Mouse (Mus musculus): ENCODE data around the gene Ptpn5.

DNA sequence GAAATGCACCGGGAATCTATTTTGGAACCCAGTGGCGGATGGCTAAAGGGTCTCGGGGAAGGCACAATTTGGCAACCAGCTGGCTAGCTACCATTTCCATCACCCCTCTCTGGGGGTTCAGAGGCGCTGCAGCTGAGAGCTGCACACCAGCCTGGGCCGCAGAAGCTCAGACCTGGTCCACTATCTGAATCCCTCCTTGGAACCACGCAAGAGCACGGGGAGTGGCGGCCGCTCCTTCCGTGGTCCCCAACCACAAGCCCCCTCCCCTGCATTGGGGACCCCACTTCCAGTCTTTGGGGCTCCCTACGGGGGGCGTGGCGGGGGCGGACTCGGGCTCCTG, 1.7 kb downstream of the Ptpn5 start:
- no peak for TF ChIP-seq POLR2AphosphoS2 (IDR thresholded peaks at IDR 0.05; ENCODE audit: low read length)
- no peak for TF ChIP-seq EP300 (IDR thresholded peaks at IDR 0.05; ENCODE audit: low read depth in 1 of 2, low read length in 2 of 2)
- TF ChIP-seq RAD21 (IDR thresholded peaks at IDR 0.05; ENCODE audit: low read depth, low read length) = no peak
- TF ChIP-seq ZKSCAN1 (IDR thresholded peaks at IDR 0.05; ENCODE audit: low read depth, low read length) = no peak
- no peak for TF ChIP-seq CTCF (IDR thresholded peaks at IDR 0.05 in 2 of 3, conservative IDR thresholded peaks at IDR 0.05 in 1 of 3; ENCODE audit: control insufficient read depth in 1 of 3, insufficient read depth in 1 of 3, low read depth in 2 of 3, low read length in 3 of 3, poor library complexity in 1 of 3, severe bottlenecking in 1 of 3)
- no peak for TF ChIP-seq ZNF384 (IDR thresholded peaks at IDR 0.05; ENCODE audit: low read depth, low read length)
- TF ChIP-seq POLR2AphosphoS5 (IDR thresholded peaks at IDR 0.05; ENCODE audit: borderline replicate concordance, low read depth, low read length) = no peak
- TF ChIP-seq SIN3A (IDR thresholded peaks at IDR 0.05; ENCODE audit: low read length) = no peak
- no peak for TF ChIP-seq E2F4 (IDR thresholded peaks at IDR 0.05; ENCODE audit: borderline replicate concordance, low read depth, low read length)
- TF ChIP-seq ETS1 (IDR thresholded peaks at IDR 0.05; ENCODE audit: low read depth, low read length) = no peak

Measured in MEL (cell line).